Mouse (Mus musculus): ENCODE measurements around the gene Aoc1. TPM values are rescaled to one million over a fixed set of nuclear protein-coding genes. Genes with fewer than 3 reads are reported as not detected.

The Aoc1 gene
- polyA plus RNA-seq, 1 experiment, result not detected

DNA sequence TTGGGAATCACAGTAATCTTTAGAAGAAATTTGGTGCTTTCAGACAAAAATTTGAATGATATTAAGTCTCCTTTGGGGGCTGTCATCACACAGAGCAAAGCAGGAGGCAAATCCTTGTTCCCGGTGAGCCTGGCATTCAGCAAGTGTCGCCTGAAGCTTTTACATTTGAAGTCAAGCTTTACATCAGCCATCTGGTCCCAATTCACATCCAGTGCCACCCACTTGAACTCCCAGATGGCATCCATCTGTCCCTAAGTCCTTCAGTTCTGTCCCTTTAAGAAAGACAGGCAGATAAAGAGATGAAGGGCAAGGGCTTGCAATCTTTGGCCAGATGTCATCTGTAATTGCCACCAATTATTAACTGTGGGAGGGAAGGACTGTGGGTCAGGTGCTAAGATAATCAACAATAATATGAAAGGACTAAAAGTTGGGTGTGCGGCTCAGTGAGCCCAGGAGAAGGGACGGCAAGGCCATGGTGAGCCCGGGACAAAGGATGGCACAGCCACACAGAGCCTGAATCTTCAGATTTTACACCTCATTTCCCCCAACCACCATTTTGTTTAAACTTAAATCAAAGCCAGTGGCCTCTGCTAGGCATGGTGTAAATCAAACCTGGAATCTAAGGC, 3.9 kb downstream of the Aoc1 start:
- TF ChIP-seq GATA1 (IDR thresholded peaks at IDR 0.05; ENCODE audit: low read length), result no peak

- no peak for TF ChIP-seq GATA1 (IDR thresholded peaks at IDR 0.05; ENCODE audit: low read length)
Measured at GRCm38 (mm10) chr6:48894203-48894602, 21.5 kb downstream of the Aoc1 start.

DNA sequence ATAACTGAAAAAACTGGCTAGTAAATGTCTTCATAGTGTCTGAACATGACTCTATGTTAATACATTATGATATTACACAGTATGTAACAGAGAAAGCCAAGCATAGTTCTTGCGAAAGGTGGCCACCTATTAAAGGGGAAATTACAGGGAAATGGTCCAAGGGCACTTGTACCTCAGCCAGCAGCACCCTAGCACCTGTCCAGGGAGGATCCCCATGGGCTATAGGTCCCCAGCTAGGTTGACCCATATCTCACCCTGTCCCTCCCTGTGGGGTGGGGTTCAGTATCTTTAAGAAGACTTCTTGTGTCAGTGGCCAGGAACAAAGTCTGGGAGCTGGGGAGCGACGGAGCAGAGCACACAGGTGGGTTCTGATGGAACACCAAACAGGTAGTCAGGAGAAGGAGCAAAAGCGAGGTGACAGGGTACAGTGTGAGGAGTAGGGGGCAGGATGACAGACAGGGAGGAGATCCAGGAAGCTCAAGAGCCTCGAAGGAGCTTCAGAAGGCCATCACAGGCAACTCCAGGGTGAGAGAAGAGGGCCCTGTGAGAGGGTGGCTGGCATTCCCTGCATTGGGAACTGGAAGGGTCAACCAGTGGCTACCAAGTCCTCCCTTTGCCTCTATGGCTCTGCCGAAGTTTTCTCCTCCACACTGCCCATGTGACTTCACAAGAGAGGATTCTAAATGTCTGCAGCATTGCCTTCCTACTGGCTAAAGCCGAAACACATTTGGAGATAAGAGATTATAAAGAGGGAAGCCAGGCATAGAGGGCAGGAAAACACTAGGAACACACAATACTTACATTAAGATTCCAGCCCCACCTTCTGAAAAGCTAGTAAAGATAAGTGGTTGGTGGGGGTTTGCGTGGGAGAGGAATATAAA, 22.5 kb downstream of the Aoc1 start:
- no peak for TF ChIP-seq GATA1 (IDR thresholded peaks at IDR 0.05; ENCODE audit: low read length)

GRCm38 (mm10) chr6:48895941-48896340, 23.2 kb downstream of the Aoc1 start:
- TF ChIP-seq GATA1 (IDR thresholded peaks at IDR 0.05; ENCODE audit: low read length), result no peak

- TF ChIP-seq GATA1 (IDR thresholded peaks at IDR 0.05; ENCODE audit: low read length), result no peak
Measured at GRCm38 (mm10) chr6:48896956-48897355, 24.3 kb downstream of the Aoc1 start.

- TF ChIP-seq GATA1 (IDR thresholded peaks at IDR 0.05; ENCODE audit: low read length), result no peak
Measured at GRCm38 (mm10) chr6:48902511-48903406, 30.1 kb downstream of the Aoc1 start.

- TF ChIP-seq GATA1 (IDR thresholded peaks at IDR 0.05; ENCODE audit: low read length), result no peak
Measured at GRCm38 (mm10) chr6:48903437-48903836, 30.7 kb downstream of the Aoc1 start.

GRCm38 (mm10) chr6:48905606-48906005, 32.9 kb downstream of the Aoc1 start:
- no peak for TF ChIP-seq GATA1 (IDR thresholded peaks at IDR 0.05; ENCODE audit: low read length)

DNA sequence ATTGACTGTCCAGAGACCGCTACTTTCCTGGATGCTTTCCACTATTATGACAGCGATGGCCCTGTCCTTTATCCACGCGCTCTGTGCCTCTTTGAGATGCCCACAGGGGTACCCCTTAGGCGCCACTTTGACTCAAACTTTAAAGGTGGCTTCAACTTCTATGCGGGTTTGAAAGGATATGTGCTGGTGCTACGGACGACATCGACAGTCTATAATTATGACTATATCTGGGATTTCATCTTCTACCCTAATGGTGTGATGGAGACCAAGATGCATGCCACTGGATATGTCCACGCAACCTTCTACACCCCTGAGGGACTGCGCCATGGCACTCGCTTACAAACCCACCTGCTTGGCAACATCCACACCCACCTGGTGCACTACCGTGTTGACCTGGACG, 33.7 kb downstream of the Aoc1 start:
- no peak for TF ChIP-seq GATA1 (IDR thresholded peaks at IDR 0.05; ENCODE audit: low read length)

- TF ChIP-seq GATA1 (IDR thresholded peaks at IDR 0.05; ENCODE audit: low read length), result no peak
Measured at GRCm38 (mm10) chr6:48909229-48909628, 36.5 kb downstream of the Aoc1 start.

DNA sequence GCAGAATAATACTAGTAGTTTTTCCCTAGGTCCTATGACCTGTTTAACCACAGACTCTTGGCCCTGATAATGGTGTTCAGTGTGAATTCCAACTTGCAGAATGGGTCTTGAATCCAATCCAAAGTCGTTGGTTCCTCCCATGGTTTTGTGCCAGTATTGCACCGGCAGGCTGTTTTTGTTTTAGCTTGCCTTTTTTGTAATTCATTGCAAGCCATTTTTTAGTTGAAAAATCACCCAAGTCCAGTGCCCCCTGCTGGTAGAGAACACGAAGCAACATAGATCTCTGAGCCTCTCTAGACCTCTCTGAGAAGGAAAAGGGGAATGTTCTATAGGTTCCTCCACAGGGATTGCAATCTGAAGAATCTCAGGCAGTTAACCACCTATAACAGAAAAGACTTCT, 39.3 kb downstream of the Aoc1 start:
- TF ChIP-seq GATA1 (IDR thresholded peaks at IDR 0.05; ENCODE audit: low read length), result no peak

DNA sequence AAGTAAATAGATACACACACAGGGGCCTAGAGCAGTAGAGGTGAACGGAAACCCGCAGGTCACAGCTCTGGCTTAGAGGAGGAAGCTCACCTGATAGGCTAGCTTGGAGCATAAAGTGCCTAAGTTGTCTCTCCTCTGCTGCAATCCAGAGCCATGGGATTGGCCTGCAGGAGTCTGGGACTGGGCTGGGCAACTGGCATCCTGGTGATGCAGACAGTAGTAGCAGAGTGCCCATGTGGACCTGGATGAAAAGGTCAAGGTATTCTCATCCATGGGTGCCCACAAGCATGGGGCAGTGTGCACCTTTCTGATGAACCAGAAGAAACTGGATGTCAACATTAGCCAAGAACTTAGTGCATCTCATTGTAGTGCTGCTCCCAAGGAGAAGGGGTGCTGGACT, 40.9 kb downstream of the Aoc1 start:
- TF ChIP-seq GATA1 (IDR thresholded peaks at IDR 0.05; ENCODE audit: low read length), result no peak

GRCm38 (mm10) chr6:48929595-48929994, 56.9 kb downstream of the Aoc1 start, which contains the start of gene 1600015I10Rik:
Gene 1600015I10Rik, plus strand, starts transcription at chr6:48929895.
- TF ChIP-seq GATA1 (IDR thresholded peaks at IDR 0.05; ENCODE audit: low read length), result no peak

DNA sequence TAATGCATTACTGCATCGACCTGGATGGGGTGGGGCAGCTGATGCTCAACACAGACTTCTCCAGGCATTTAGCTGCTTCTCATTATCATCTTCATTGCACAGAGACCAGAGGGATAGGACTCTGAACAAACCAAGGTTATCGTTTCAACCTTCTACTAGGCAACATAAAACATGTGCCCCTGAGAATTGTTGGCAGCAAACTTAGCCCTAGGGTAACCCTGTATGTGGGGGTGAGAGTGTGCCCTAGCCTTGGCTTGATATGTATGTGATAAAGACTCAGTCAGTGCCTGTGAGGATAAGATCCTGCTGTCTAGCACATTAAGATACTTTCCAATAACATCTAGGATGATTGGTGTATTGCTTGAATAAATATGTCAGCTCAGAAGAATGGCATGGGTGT, 76.9 kb downstream of the Aoc1 start:
- no peak for TF ChIP-seq GATA1 (IDR thresholded peaks at IDR 0.05; ENCODE audit: low read length)

DNA sequence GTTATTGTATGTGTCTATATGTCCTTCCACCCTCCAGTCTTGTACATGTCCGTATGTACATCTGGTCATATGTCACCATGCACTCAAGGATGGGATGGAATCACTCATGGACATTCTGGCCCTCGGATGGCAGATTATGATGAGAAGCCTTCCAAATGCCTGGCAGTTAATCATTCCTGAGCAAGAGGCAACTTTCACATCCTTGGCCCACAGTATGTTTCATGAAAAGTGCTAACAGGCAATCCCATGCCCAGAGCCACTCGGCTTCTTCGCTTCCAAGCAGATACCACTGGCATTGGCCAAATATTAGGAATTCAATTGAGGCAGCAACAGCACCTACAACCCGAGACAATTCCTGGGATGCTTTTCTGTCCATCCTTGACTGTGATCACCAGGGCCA, 78.0 kb downstream of the Aoc1 start:
- TF ChIP-seq GATA1 (IDR thresholded peaks at IDR 0.05; ENCODE audit: low read length), result no peak

DNA sequence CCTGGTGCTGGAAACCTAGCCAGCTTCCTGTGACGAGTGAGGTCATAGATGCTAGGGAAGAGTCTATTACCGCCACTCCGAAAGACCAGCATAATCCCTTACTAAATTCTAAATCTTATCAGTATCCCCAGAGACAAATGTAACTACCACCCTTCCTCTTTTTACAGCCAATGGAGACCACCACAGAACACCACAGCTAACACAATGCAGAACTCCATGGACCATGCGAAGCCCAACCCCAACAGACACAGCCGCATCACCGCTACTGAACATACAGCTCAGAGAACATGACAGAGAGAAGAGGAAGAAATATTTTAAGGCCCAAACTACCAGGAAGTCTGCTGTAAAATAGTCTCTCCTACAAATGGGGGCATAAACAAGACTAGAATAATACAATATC, 78.9 kb downstream of the Aoc1 start:
- TF ChIP-seq GATA1 (IDR thresholded peaks at IDR 0.05; ENCODE audit: low read length), result no peak
